Mouse (Mus musculus): ENCODE results near the gene Wbp11.

- TF ChIP-seq POLR2A (IDR thresholded peaks at IDR 0.05; ENCODE audit: borderline replicate concordance, insufficient read depth, low read length) (no peak), CTCF (IDR thresholded peaks at IDR 0.05; ENCODE audit: borderline replicate concordance, insufficient read depth, low read depth, low read length) (no peak)
These were observed 28.1 kb upstream of the Wbp11 start for GRCm38 (mm10) chr6:136856071-136856636.
